Mouse (Mus musculus) thymus, adult 2 months (tissue): Measurements from ENCODE around the gene Ceacam18.

Source experiments
- CTCF ChIP-seq: fragments of 200-500 bp; IDR thresholded peaks from 2 replicates; pipeline ENCODE4 v1.5.1; 2012; ENCODE audit warnings: mild to moderate bottlenecking, control low read depth, low read length, moderate library complexity, borderline replicate concordance; ENCODE audit not compliant: control insufficient read depth, poor library complexity, insufficient read depth; ENCODE audit errors: extremely low read depth
- POLR2A ChIP-seq: fragments of 200-500 bp; IDR thresholded peaks from 2 replicates; pipeline ENCODE4 v1.6.1; 2012; ENCODE audit warnings: mild to moderate bottlenecking, low read length, control low read depth, moderate library complexity; ENCODE audit not compliant: control insufficient read depth, poor library complexity, insufficient read depth; ENCODE audit errors: extremely low read depth

GRCm38 (mm10) chr7:43636194-43636593, 1.7 kb downstream of the Ceacam18 start:
- TF ChIP-seq CTCF (no peak), POLR2A (no peak)
